Mouse (Mus musculus): Measurements from ENCODE around the gene Ddx19b.

GRCm38 (mm10) chr8:111032916-111033315 lies 1.4 kb upstream of the Ddx19b start, which contains the start of gene Aars:
- TF ChIP-seq CTCF (IDR thresholded peaks at IDR 0.05; ENCODE audit: low read depth) (no peak), EP300 (IDR thresholded peaks at IDR 0.05; ENCODE audit: low read depth) (no peak)

Data from liver, embryonic 14.5 days (tissue).